Mouse (Mus musculus): ENCODE data around the gene Mcm7.

Gene Mcm7

GRCm38 (mm10) chr5:138154390-138154789 lies 17.8 kb downstream of the Mcm7 start:
- DNase-seq, result no peak

- no peak for DNase-seq
Measured at GRCm38 (mm10) chr5:138138585-138138984, 33.6 kb downstream of the Mcm7 start.

- peak; percentile 73 for DNase-seq
Measured at GRCm38 (mm10) chr5:138137935-138138549, 34.2 kb downstream of the Mcm7 start.

GRCm38 (mm10) chr5:138137257-138137656 lies 35.0 kb downstream of the Mcm7 start:
- DNase-seq, result no peak

- DNase-seq, result no peak
Measured at GRCm38 (mm10) chr5:138132425-138133064, 39.7 kb downstream of the Mcm7 start.

- no peak for DNase-seq
Measured at GRCm38 (mm10) chr5:138118041-138118440, 54.2 kb downstream of the Mcm7 start.

- DNase-seq, result peak; percentile 17
Measured at GRCm38 (mm10) chr5:138117199-138118015, 54.8 kb downstream of the Mcm7 start.

GRCm38 (mm10) chr5:138116255-138117198 lies 55.7 kb downstream of the Mcm7 start, which contains the start of gene Zscan21:
Gene Zscan21, plus strand, starts transcription at chr5:138116903.
- DNase-seq, result peak; percentile 95
